Mouse (Mus musculus): ENCODE measurements around the gene Tbx3. TPM values are rescaled to one million over a fixed set of nuclear protein-coding genes. Genes with fewer than 3 reads are reported as not detected.

The Tbx3 gene
- 32.7 TPM for polyA plus RNA-seq (2014; fragmentation: Illumina TruSeq; extraction: RNeasy Lipid Tissue Mini Kit (QIAGEN cat#74804); ENCODE audit: low read depth, low replicate concordance)

DNA sequence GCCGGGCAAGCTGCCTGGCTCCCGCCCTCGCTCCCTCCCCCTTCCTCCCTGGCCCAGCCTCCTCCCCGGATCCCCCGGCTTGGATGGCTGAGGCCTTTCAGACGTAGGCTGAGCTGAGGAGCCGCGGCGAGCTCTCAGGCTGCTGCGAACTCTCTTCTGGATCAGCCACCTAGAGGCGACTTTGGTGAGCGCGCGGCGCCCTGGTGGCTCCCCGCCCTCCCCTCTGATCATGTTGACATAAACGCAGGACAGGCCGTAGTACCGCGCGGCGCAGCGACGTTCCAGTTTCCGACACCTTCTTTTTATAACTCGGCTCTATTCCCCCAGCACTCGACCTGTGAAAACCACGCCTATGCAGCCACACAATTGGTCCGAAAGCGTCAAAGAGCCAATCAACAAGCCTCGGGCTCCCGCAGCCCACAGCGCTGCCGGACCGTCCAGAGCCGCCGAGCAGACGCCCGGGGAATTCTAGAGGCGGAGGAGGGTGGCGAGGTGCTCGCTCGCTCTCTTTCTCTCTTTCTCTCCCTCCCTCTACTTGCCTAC lies at the start of gene Tbx3:
Tbx3 (plus strand) TSS at position 104 of the 543 bp plus-strand sequence.

Other genes starting within 250 kb of the Tbx3 start
- 0.07 TPM for gene Tbx5, start 162.0 kb downstream of the Tbx3 start, polyA plus RNA-seq (2014; fragmentation: Illumina TruSeq; extraction: RNeasy Lipid Tissue Mini Kit (QIAGEN cat#74804); ENCODE audit: low read depth, low replicate concordance)